Mouse (Mus musculus) heart, embryonic 14.5 days (tissue): ENCODE measurements at regions not wholly inside any gene's neighbourhood (a gene's known extent, or its start where the extent isn't known, plus 50 kb on each side); places are given as distances from the start of the nearest gene placed in this dataset.

Experiments used
- ATAC-seq: fragments of 200-750 bp; cut with Nextera tagmentation; 2 replicates; pipeline ENCODE4 v1.8.0; 2017; ENCODE audit warnings: low read depth, moderate TSS enrichment; ENCODE audit not compliant: insufficient number of reproducible peaks, insufficient read depth, low FRiP score
- H3K27ac ChIP-seq, 2 experiments: fragments of 200-500 bp in 1 of 2; fragments of 300-500 bp in 1 of 2; sonication (generic) in 1 of 2; replicated peaks in 1 of 2; 2 replicates each; pipeline ENCODE4 v1.5.1; 2012 to 2014; ENCODE audit warnings: low read depth in 2 of 2, low read length in 2 of 2, control low read depth in 1 of 2, mild to moderate bottlenecking in 1 of 2, mixed read lengths in 1 of 2; ENCODE audit not compliant: control insufficient read depth in 1 of 2, insufficient read depth in 1 of 2
- H3K27me3 ChIP-seq: fragments of 300-500 bp; sonication (generic); 2 replicates; pipeline ENCODE4 v1.6.1; 2014; ENCODE audit warnings: mild to moderate bottlenecking, low read length, control low read depth; ENCODE audit not compliant: control insufficient read depth, insufficient read depth
- H3K36me3 ChIP-seq: fragments of 300-500 bp; sonication (generic); 2 replicates; pipeline ENCODE4 v1.6.1; 2014; ENCODE audit warnings: mild to moderate bottlenecking, control low read depth, low read length, mixed read lengths; ENCODE audit not compliant: control insufficient read depth, insufficient read depth
- H3K4me1 ChIP-seq, 2 experiments: fragments of 200-500 bp in 1 of 2; fragments of 300-500 bp in 1 of 2; sonication (generic) in 1 of 2; 2 replicates each; pipeline ENCODE4 v1.6.1; 2012 to 2014; ENCODE audit warnings: low read length in 2 of 2, control low read depth in 1 of 2, mixed read lengths in 1 of 2; ENCODE audit not compliant: control insufficient read depth in 2 of 2, insufficient read depth in 2 of 2
- H3K4me2 ChIP-seq: fragments of 300-500 bp; sonication (generic); 2 replicates; pipeline ENCODE4 v1.6.1; 2014; ENCODE audit warnings: mild to moderate bottlenecking, low read length
- H3K4me3 ChIP-seq, 2 experiments: fragments of 200-500 bp in 1 of 2; fragments of 300-500 bp in 1 of 2; sonication (generic) in 1 of 2; 2 replicates each; pipeline ENCODE4 v1.5.1; 2012 to 2014; ENCODE audit warnings: low read length in 2 of 2, mild to moderate bottlenecking in 2 of 2, control low read depth in 1 of 2, low read depth in 1 of 2, moderate library complexity in 1 of 2; ENCODE audit not compliant: control insufficient read depth in 1 of 2, insufficient read depth in 1 of 2
- H3K9ac ChIP-seq: fragments of 300-500 bp; sonication (generic); 2 replicates; pipeline ENCODE4 v1.6.1; 2014; ENCODE audit warnings: mild to moderate bottlenecking, low read length
- H3K9me3 ChIP-seq: fragments of 300-500 bp; sonication (generic); 2 replicates; pipeline ENCODE4 v1.6.1; 2016; ENCODE audit warnings: low read length, control low read depth; ENCODE audit not compliant: control insufficient read depth
- WGBS: fragments of 180-500 bp; shearing (Covaris S2); extraction: QIAGEN DNeasy Blood & Tissue Kit; methylation state at CpG from one replicate; pipeline ENCODE4 v1.1.7; 2014; 5-methylcytosine and 5-hydroxymethylcytosine counted together

DNA sequence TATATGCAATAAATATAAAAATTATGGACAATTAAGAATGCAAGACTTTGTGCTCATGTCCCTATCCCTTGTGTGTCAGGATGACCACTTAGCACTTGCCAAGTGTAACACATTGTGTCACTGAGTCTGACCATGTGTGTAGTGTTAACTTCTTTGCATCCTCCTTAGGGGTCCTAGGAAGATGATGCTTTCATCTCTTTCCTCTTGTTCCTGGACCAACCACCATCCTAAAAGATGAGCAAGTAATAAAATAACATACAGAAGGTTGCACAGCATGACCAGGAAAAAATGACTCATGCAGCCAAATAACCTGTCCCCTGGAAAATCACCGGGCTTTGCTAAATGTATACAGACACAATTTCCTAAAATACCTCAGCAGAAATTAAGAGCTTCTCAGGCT is 121.1 kb upstream of the Kcnip4 start:
- no peaks in the 10 kb centered on the region for H3K9me3 ChIP-seq
- no peak overlapping the region for H3K27ac ChIP-seq
- H3K9ac ChIP-seq = no peak overlapping the region
- no peak for ATAC-seq
- H3K4me3 ChIP-seq = no peak overlapping the region
- no peaks in the 10 kb centered on the region for H3K27me3 ChIP-seq
- no peak overlapping the region for H3K4me2 ChIP-seq
- 79% methylated on average over 1 of the region's 1 CpGs for WGBS
- H3K4me1 ChIP-seq = no peaks in the 10 kb centered on the region
- H3K36me3 ChIP-seq = no peaks in the 10 kb centered on the region

DNA sequence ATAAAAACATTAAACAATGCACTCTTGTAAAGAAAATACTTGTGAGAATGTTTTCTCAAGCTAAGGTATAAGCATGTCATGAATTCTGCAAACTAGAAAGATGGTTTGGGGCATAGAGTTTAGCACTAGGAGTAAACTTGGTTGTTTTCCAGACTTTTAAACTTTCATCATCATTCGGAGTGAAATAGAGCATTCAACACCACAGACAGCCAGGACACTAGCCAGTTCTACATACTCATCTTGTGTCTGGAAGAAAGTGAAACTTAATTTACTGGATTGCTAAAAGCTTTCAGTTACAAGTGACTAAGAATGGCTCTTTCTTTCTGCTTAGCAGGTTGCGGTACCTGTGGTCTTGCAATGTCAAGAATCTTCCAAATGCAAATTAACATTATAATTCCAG is 119.9 kb upstream of the Kcnip4 start:
- 87% methylated on average over 2 of the region's 2 CpGs for WGBS
- Histone ChIP-seq H3K4me2 (no peak overlapping the region), H3K27ac (no peak overlapping the region), H3K4me3 (no peak overlapping the region), H3K36me3 (no peaks in the 10 kb centered on the region), H3K9ac (no peak overlapping the region), H3K4me1 (no peaks in the 10 kb centered on the region), H3K27me3 (no peaks in the 10 kb centered on the region), H3K9me3 (no peaks in the 10 kb centered on the region)
- ATAC-seq = no peak

DNA sequence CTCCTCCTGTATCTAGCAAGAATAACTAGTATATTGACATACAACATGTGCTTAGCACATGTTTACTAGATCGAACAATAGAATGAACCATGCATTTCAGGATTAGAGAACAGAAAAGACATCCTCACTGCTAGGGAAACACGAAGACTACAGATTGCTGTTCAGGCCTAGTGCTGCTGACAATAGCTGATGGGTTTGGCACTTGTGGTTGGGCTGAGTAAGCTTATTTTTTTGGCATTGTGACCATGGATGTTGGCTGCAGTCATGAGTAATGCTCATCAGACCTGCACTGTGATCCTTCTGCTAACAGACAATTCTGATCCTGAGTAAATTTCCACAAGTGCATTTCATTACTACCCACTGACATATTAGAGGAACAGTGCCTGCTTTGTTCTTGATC is 117.7 kb upstream of the Kcnip4 start:
- Histone ChIP-seq H3K9ac (no peak overlapping the region), H3K27me3 (no peaks in the 10 kb centered on the region), H3K36me3 (no peaks in the 10 kb centered on the region), H3K27ac (no peak overlapping the region), H3K4me3 (no peak overlapping the region), H3K4me2 (no peak overlapping the region), H3K9me3 (no peaks in the 10 kb centered on the region), H3K4me1 (no peaks in the 10 kb centered on the region)
- ATAC-seq = no peak
- 71% methylated on average over 2 of the region's 2 CpGs for WGBS

DNA sequence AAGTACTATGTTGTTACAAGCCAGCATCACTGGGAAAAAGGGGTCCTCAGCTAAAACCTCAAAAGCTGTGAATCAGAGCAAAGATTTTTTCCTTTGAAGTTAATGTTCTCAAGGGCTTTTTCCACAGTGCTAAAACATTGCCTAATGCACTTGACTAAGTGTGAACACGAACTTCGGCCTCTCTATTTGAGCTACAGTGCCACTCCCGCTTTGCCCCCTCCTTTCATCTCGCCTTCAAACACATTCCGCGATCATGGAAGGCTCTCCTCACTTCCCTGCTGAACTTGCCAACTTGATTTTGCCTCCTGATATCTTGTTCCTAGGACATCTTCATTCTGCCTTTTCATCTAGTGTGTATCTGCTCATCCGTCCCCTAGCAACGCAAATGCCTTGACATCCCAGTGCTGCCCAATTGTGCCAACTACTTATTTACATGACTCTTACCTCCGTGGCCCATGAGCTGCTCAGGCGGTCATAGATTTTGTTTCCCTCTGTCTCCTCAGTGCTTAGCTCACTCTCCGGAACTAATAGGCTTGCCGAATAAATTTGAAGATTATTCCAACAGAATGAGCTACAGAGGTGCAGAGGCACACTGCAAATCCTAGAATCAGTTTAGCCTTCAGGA is 116.6 kb upstream of the Kcnip4 start:
- no peak overlapping the region for H3K4me3 ChIP-seq
- no peak for ATAC-seq
- H3K27ac ChIP-seq = no peak overlapping the region
- no peaks in the 10 kb centered on the region for H3K27me3 ChIP-seq
- no peaks in the 10 kb centered on the region for H3K9me3 ChIP-seq
- 85% methylated on average over 12 of the region's 12 CpGs for WGBS
- no peak overlapping the region for H3K9ac ChIP-seq
- H3K36me3 ChIP-seq = no peaks in the 10 kb centered on the region
- H3K4me2 ChIP-seq = no peak overlapping the region
- no peaks in the 10 kb centered on the region for H3K4me1 ChIP-seq

DNA sequence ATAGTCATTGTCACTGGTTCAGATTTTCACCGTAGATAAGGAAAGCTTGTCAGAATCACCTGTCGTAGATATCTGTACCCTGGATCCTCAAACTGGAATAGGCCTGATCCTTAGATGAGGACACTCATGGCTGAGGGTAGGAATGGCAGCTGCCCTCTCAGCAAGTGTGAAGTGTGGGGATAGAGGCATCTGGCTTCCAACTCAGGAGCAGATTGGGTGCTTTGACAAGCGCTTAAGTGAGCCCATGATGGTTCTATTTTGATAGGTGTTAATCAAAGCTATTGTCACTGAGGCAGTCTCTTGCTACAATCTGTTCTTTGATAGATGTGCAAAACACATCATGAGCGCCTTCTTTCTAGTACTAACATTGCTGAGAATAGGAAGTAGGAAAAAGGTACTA is 114.9 kb upstream of the Kcnip4 start:
- Histone ChIP-seq H3K4me2 (no peak overlapping the region), H3K4me1 (no peaks in the 10 kb centered on the region), H3K4me3 (no peak overlapping the region), H3K9ac (no peak overlapping the region), H3K9me3 (no peaks in the 10 kb centered on the region), H3K27ac (no peak overlapping the region), H3K27me3 (no peaks in the 10 kb centered on the region), H3K36me3 (no peaks in the 10 kb centered on the region)
- whole genome bisulfite sequencing = 81% methylated on average over 4 of the region's 4 CpGs
- no peak for ATAC-seq

DNA sequence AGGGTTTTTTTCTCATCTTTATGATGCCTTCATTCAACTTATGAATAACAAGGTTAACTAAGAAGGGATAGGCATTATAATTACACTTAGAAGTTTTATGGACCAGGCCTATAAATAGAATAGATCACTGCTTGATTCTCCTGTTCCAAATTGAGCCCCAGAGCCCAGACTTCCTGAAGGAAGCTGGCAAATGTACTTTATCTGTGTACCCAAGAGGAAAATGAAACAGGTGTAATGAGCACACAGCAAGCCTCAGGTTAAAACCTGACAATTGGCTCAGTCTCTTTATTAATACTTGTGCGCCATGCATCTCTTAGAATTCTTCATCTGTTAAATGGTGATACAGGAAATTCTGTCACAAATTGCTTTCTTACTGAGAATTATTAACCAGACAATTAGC is 95.4 kb upstream of the Kcnip4 start:
- H3K9ac ChIP-seq = no peak overlapping the region
- H3K4me1 ChIP-seq = no peaks in the 10 kb centered on the region

DNA sequence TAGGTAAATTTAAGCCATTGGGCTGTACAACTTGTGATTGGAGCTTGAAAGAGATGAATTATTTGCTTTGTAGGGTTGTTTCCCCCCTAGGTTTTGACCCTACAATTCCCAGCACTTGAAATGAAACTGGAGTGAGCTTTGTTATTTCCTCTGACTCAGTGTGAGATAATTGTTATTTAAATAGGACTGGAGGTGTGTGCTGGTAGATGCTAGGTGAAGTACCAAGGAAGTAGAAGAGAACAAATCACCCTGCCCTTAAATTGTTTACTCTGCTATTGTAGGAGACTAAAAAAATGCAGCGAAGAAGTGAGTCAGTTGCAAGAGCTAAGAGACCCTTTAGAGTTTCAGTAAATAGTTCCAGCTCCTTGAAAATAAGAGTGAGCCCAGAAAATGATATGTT is 82.1 kb upstream of the Kcnip4 start:
- ATAC-seq = no peak
- H3K9ac ChIP-seq = no peak overlapping the region
- H3K27ac ChIP-seq = no peak overlapping the region
- no peak overlapping the region for H3K4me2 ChIP-seq
- no peak overlapping the region for H3K4me3 ChIP-seq
- WGBS = 43% methylated on average over 1 of the region's 1 CpGs
- no peaks in the 10 kb centered on the region for H3K9me3 ChIP-seq
- no peaks in the 10 kb centered on the region for H3K36me3 ChIP-seq
- H3K27me3 ChIP-seq = no peaks in the 10 kb centered on the region
- no peaks in the 10 kb centered on the region for H3K4me1 ChIP-seq

More for the DNA sequence above, 95.4 kb upstream of the Kcnip4 start:
- Histone ChIP-seq H3K4me3 (no peak overlapping the region), H3K4me2 (no peak overlapping the region), H3K9me3 (no peaks in the 10 kb centered on the region), H3K36me3 (no peaks in the 10 kb centered on the region), H3K27ac (no peak overlapping the region), H3K27me3 (no peaks in the 10 kb centered on the region)
- no peak for ATAC-seq
- WGBS = 86% methylated on average over 1 of the region's 1 CpGs

DNA sequence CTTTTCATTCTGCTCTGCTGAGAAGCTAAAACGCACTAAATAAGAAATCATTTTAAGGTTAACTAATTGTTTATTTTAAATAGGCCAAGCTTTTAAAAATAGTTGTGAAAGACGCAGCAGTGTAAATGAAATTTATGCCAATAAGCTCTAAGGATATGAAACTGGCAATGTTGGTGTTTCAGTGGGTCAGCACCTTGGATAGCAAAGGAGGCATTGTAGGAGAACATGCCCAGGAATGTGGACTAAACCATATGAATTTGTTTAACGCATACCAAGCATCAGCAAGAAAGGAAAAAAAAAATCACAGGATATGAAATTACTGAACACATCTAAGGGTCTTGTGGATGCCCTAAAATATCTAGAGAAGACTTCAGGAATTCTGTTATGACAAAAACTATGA is 56.1 kb upstream of the Kcnip4 start:
- H3K4me1 ChIP-seq = no peaks in the 10 kb centered on the region
- 74% methylated on average over 3 of the region's 3 CpGs for whole genome bisulfite sequencing
- no peak overlapping the region for H3K4me2 ChIP-seq
- no peak for ATAC-seq
- no peak overlapping the region for H3K4me3 ChIP-seq
- no peaks in the 10 kb centered on the region for H3K27me3 ChIP-seq
- H3K9ac ChIP-seq = no peak overlapping the region
- no peak overlapping the region for H3K27ac ChIP-seq
- no peaks in the 10 kb centered on the region for H3K9me3 ChIP-seq
- no peaks in the 10 kb centered on the region for H3K36me3 ChIP-seq
